Mouse (Mus musculus) stomach, embryonic 14.5 days (tissue): ENCODE measurements around the gene Slc29a3. TPM values are rescaled to one million over a fixed set of nuclear protein-coding genes. Genes with fewer than 3 reads are reported as not detected.
A peak's percentile ranks its signal among the peaks of the same experiment; 100 is the strongest.

ENCODE experiments used
- ATAC-seq: fragments of 200-750 bp; cut with Nextera tagmentation; 2 replicates; pipeline ENCODE4 v1.8.0; 2017; ENCODE audit warnings: low read depth, moderate TSS enrichment; ENCODE audit not compliant: insufficient number of reproducible peaks, insufficient read depth, low FRiP score
- H3K27ac ChIP-seq: fragments of 300-500 bp; sonication (generic); 2 replicates; pipeline ENCODE4 v1.5.1; 2014; ENCODE audit warnings: mild to moderate bottlenecking, low read length, moderate library complexity, mixed read lengths
- H3K27me3 ChIP-seq: fragments of 300-500 bp; sonication (generic); 2 replicates; pipeline ENCODE4 v1.6.1; 2014; ENCODE audit warnings: low read length, control low read depth, mixed read lengths; ENCODE audit not compliant: control insufficient read depth, insufficient read depth
- H3K36me3 ChIP-seq: fragments of 300-500 bp; sonication (generic); 2 replicates; pipeline ENCODE4 v1.6.1; 2014; ENCODE audit warnings: mild to moderate bottlenecking, control low read depth, low read length, moderate library complexity, mixed read lengths; ENCODE audit not compliant: control insufficient read depth, insufficient read depth
- H3K4me1 ChIP-seq: fragments of 300-500 bp; sonication (generic); 2 replicates; pipeline ENCODE4 v1.6.1; 2014; ENCODE audit warnings: low read length, control low read depth, mixed read lengths; ENCODE audit not compliant: control insufficient read depth, insufficient read depth
- H3K4me2 ChIP-seq: fragments of 300-500 bp; sonication (generic); replicated peaks from 2 replicates; pipeline ENCODE4 v1.6.1; 2014; ENCODE audit warnings: low read depth, low read length, control low read depth
- H3K4me3 ChIP-seq: fragments of 300-500 bp; sonication (generic); 2 replicates; pipeline ENCODE4 v1.5.1; 2014; ENCODE audit warnings: low read depth, low read length, control low read depth
- H3K9ac ChIP-seq: fragments of 300-500 bp; sonication (generic); replicated peaks from 2 replicates; pipeline ENCODE4 v1.6.1; 2014; ENCODE audit warnings: low read depth, mild to moderate bottlenecking, control low read depth, low read length, moderate library complexity, mixed read lengths
- H3K9me3 ChIP-seq: fragments of 300-500 bp; sonication (generic); 2 replicates; pipeline ENCODE4 v1.6.1; 2016; ENCODE audit warnings: low read depth, low read length, control low read depth; ENCODE audit not compliant: control insufficient read depth
- WGBS: fragments of 180-500 bp; shearing (Covaris S2); extraction: QIAGEN DNeasy Blood & Tissue Kit; methylation state at CpG from one replicate; pipeline ENCODE4 v1.1.7; 2014; 5-methylcytosine and 5-hydroxymethylcytosine counted together
- polyA plus RNA-seq: library from polyadenylated mRNA; unstranded; fragments of >200 nt; fragmentation: Nextera tagmentation; extraction: Ambion mirVana; gene quantifications from 2 replicates; pipeline ENCODE4 v1.2.1, GENCODE M21; 2014

The Slc29a3 gene
- polyA plus RNA-seq, 1 experiment from 2014 or later = 8.5 TPM

- Histone ChIP-seq H3K27ac (no peak overlapping the region), H3K9me3 (no peaks in the 10 kb centered on the region), H3K4me2 (no peak overlapping the region), H3K27me3 (no peaks in the 10 kb centered on the region), H3K9ac (no peak overlapping the region), H3K4me1 (no peaks in the 10 kb centered on the region), H3K36me3 (no peaks in the 10 kb centered on the region), H3K4me3 (no peak overlapping the region)
- no peak for ATAC-seq
- WGBS = 62% methylated on average over 12 of the region's 12 CpGs
Measured at GRCm38 (mm10) chr10:60778542-60778941, 25.9 kb upstream of the Slc29a3 start.

- no peak overlapping the region for H3K27ac ChIP-seq
- H3K4me3 ChIP-seq = no peak overlapping the region
- H3K4me2 ChIP-seq = no peak overlapping the region
- WGBS = 78% methylated on average over 6 of the region's 6 CpGs
- H3K36me3 ChIP-seq = no peaks in the 10 kb centered on the region
- H3K9ac ChIP-seq = no peak overlapping the region
- no peak for ATAC-seq
- H3K27me3 ChIP-seq = no peaks in the 10 kb centered on the region
- H3K9me3 ChIP-seq = no peaks in the 10 kb centered on the region
- no peaks in the 10 kb centered on the region for H3K4me1 ChIP-seq
Measured at GRCm38 (mm10) chr10:60775473-60775872, 22.9 kb upstream of the Slc29a3 start.

DNA sequence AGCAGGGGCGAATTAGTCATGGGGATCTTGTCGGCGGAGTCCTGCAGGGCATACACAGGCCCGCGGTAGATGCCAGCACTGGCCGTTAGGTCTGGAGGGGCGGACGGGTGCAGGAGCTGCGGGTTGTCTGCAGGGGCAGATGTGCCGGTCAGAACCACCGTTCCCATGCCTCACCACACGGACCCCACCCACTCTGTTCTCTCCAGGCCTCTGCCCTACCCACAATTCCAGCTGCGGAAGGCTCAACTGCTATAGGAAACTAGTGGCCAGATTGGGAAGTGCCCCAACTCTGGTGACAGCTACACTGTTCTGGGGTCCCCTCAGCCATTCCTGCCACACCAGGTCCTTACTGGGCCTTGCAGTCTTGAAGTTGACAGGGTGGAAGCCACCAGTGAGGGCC, 22.0 kb upstream of the Slc29a3 start:
- WGBS = 91% methylated on average over 13 of the region's 13 CpGs
- H3K4me1 ChIP-seq = no peaks in the 10 kb centered on the region
- H3K4me3 ChIP-seq = no peak overlapping the region
- ATAC-seq = no peak
- H3K9ac ChIP-seq = no peak overlapping the region
- no peaks in the 10 kb centered on the region for H3K27me3 ChIP-seq
- no peaks in the 10 kb centered on the region for H3K36me3 ChIP-seq
- no peak overlapping the region for H3K27ac ChIP-seq
- no peaks in the 10 kb centered on the region for H3K9me3 ChIP-seq
- no peak overlapping the region for H3K4me2 ChIP-seq

GRCm38 (mm10) chr10:60770855-60771254, 18.3 kb upstream of the Slc29a3 start:
- no peak overlapping the region for H3K27ac ChIP-seq
- WGBS = 68% methylated on average over 4 of the region's 4 CpGs
- H3K9ac ChIP-seq = no peak overlapping the region
- no peaks in the 10 kb centered on the region for H3K36me3 ChIP-seq
- ATAC-seq = no peak
- no peak overlapping the region for H3K4me2 ChIP-seq
- H3K4me3 ChIP-seq = no peak overlapping the region
- H3K4me1 ChIP-seq = no peaks in the 10 kb centered on the region
- no peaks in the 10 kb centered on the region for H3K9me3 ChIP-seq
- no peaks in the 10 kb centered on the region for H3K27me3 ChIP-seq

- 78% methylated on average over 7 of the region's 7 CpGs for WGBS
- Histone ChIP-seq H3K27me3 (no peaks in the 10 kb centered on the region), H3K9ac (no peak overlapping the region), H3K27ac (no peak overlapping the region), H3K4me2 (no peak overlapping the region), H3K36me3 (no peaks in the 10 kb centered on the region), H3K4me1 (no peaks in the 10 kb centered on the region), H3K9me3 (no peaks in the 10 kb centered on the region), H3K4me3 (no peak overlapping the region)
- no peak for ATAC-seq
Measured at GRCm38 (mm10) chr10:60768614-60769013, 16.0 kb upstream of the Slc29a3 start.

DNA sequence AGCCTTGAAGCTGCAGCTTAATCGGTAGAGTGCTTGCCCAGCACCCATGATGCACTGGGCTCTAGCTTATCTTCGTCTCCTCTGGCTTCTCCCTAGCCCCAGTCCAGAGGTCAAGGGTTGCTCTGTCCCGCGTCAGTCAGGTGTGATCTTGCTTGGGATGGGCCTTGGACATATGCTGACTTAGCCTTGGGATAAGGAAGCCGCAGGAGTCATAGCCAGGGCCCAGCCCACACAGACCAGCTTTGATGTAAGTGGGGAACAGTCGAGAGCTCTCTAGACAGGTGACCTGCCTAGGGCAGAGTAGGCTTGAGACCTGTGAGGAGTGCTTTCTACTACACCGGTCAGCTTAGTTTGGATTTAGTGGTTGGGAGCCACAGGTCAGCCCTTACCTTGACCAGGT, 14.8 kb upstream of the Slc29a3 start:
- Histone ChIP-seq H3K27ac (no peak overlapping the region), H3K9me3 (no peaks in the 10 kb centered on the region), H3K36me3 (no peaks in the 10 kb centered on the region), H3K4me3 (no peak overlapping the region), H3K4me1 (no peaks in the 10 kb centered on the region), H3K9ac (no peak overlapping the region), H3K27me3 (no peaks in the 10 kb centered on the region), H3K4me2 (no peak overlapping the region)
- no peak for ATAC-seq
- 76% methylated on average over 7 of the region's 7 CpGs for WGBS

GRCm38 (mm10) chr10:60762126-60762525, 9.5 kb upstream of the Slc29a3 start:
- H3K9me3 ChIP-seq = no peaks in the 10 kb centered on the region
- no peak for ATAC-seq
- H3K4me1 ChIP-seq = no peaks in the 10 kb centered on the region
- no peak overlapping the region for H3K4me3 ChIP-seq
- WGBS = 54% methylated on average over 1 of the region's 1 CpGs
- no peak overlapping the region for H3K27ac ChIP-seq
- no peaks in the 10 kb centered on the region for H3K27me3 ChIP-seq
- H3K4me2 ChIP-seq = no peak overlapping the region
- H3K36me3 ChIP-seq = no peaks in the 10 kb centered on the region
- no peak overlapping the region for H3K9ac ChIP-seq

DNA sequence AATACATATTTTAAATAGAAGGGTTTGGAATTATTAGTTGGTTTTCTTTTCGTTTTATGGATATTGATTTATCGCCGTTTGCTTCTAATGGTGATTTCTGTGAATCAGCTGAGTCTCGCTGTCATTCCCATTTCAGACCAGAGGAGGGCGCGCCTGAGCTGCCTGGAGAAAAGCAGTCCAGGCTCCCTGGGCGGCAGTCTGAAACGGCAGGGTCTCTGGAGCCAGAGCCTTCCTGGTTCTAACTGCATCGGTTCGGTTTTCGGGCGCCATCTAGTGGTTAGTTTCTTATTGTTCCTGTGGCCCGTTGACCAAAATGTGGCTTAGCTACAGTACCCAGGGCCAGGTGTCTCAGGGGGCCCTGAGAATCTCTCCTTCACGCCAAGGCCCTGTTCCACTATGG, 7.8 kb upstream of the Slc29a3 start:
- ATAC-seq = peak; percentile 66; the same call in 1 of the 2 replicates
- Histone ChIP-seq H3K9ac (no peak overlapping the region), H3K4me3 (no peak overlapping the region), H3K4me1 (no peaks in the 10 kb centered on the region), H3K4me2 (no peak overlapping the region), H3K36me3 (no peaks in the 10 kb centered on the region), H3K27ac (no peak overlapping the region), H3K9me3 (no peaks in the 10 kb centered on the region; the same call in 1 of the 2 replicates), H3K27me3 (no peaks in the 10 kb centered on the region)
- WGBS = 7% methylated on average over 14 of the region's 14 CpGs

GRCm38 (mm10) chr10:60756992-60757391, 4.4 kb upstream of the Slc29a3 start:
- Histone ChIP-seq H3K4me3 (no peak overlapping the region), H3K9ac (no peak overlapping the region), H3K27ac (no peak overlapping the region), H3K4me1 (0 out of 2 replicates have a peak, but pooled peaks cover 2% of the 10 kb centered on the region), H3K27me3 (no peaks in the 10 kb centered on the region), H3K9me3 (no peaks in the 10 kb centered on the region; the same call in 1 of the 2 replicates), H3K4me2 (no peak overlapping the region), H3K36me3 (no peaks in the 10 kb centered on the region)
- no peak for ATAC-seq
- WGBS = 8% methylated on average over 7 of the region's 7 CpGs
